Mouse (Mus musculus) neural tube, embryonic 12.5 days (tissue): ENCODE results near the gene Cnst. TPM values are rescaled to one million over a fixed set of nuclear protein-coding genes. Genes with fewer than 3 reads are reported as not detected.

Experiments
- ATAC-seq: fragments of 200-750 bp; cut with Nextera tagmentation; 2 replicates; pipeline ENCODE4 v1.8.0; 2017; ENCODE audit warnings: low read depth, mild to moderate bottlenecking, moderate TSS enrichment, moderate library complexity; ENCODE audit not compliant: low FRiP score
- H3K27ac ChIP-seq: fragments of 300-500 bp; sonication (generic); 2 replicates; pipeline ENCODE4 v1.5.1; 2016
- H3K27me3 ChIP-seq: fragments of 300-500 bp; sonication (generic); replicated peaks from 2 replicates; pipeline ENCODE4 v1.6.1; 2016; ENCODE audit warnings: mild to moderate bottlenecking
- H3K36me3 ChIP-seq: fragments of 300-500 bp; sonication (generic); 2 replicates; pipeline ENCODE4 v1.6.1; 2016; ENCODE audit warnings: mild to moderate bottlenecking
- H3K4me1 ChIP-seq: fragments of 300-500 bp; sonication (generic); 2 replicates; pipeline ENCODE4 v1.6.1; 2016
- H3K4me2 ChIP-seq: fragments of 300-500 bp; sonication (generic); replicated peaks from 2 replicates; pipeline ENCODE4 v1.6.1; 2016; ENCODE audit warnings: mild to moderate bottlenecking
- H3K4me3 ChIP-seq: fragments of 300-500 bp; sonication (generic); 2 replicates; pipeline ENCODE4 v1.5.1; 2016
- H3K9ac ChIP-seq: fragments of 300-500 bp; sonication (generic); 2 replicates; pipeline ENCODE4 v1.6.1; 2016; ENCODE audit warnings: mild to moderate bottlenecking
- H3K9me3 ChIP-seq: fragments of 300-500 bp; sonication (generic); 2 replicates; pipeline ENCODE4 v1.6.1; 2016; ENCODE audit warnings: mild to moderate bottlenecking
- WGBS: fragments of 180-500 bp; shearing (Covaris S2); methylation state at CpG from one replicate; pipeline ENCODE4 v1.1.7; 2016; 5-methylcytosine and 5-hydroxymethylcytosine counted together
- polyA plus RNA-seq: library from polyadenylated mRNA; unstranded; fragments of >200 nt; fragmentation: Nextera tagmentation; extraction: Ambion mirVana; gene quantifications from 2 replicates; pipeline ENCODE4 v1.2.1, GENCODE M21; 2016

Cnst gene
- polyA plus RNA-seq, 1 experiment from 2014 or later = 39.7 TPM

- 95% methylated on average over 3 of the region's 3 CpGs for WGBS
- H3K4me2 ChIP-seq = no peak overlapping the region
- no peak for ATAC-seq
Measured at GRCm38 (mm10) chr1:179583090-179583489, 36.9 kb downstream of the Cnst start.

GRCm38 (mm10) chr1:179584220-179584619 lies 38.0 kb downstream of the Cnst start:
- H3K4me1 ChIP-seq = peaks cover 25% of the 10 kb centered on the region

More at GRCm38 (mm10) chr1:179583090-179583489, 36.9 kb downstream of the Cnst start:
- Histone ChIP-seq H3K9me3 (no peaks in the 10 kb centered on the region), H3K9ac (no peak overlapping the region), H3K27me3 (no peaks in the 10 kb centered on the region), H3K4me3 (no peak overlapping the region), H3K4me1 (peaks cover 23% of the 10 kb centered on the region), H3K36me3 (peaks cover 12% of the 10 kb centered on the region), H3K27ac (no peak overlapping the region)

GRCm38 (mm10) chr1:179585646-179586045 lies 39.5 kb downstream of the Cnst start:
- H3K27me3 ChIP-seq = no peaks in the 10 kb centered on the region
- H3K9me3 ChIP-seq = no peaks in the 10 kb centered on the region
- no peak overlapping the region for H3K4me3 ChIP-seq
- H3K9ac ChIP-seq = no peak overlapping the region
- ATAC-seq = no peak
- H3K4me2 ChIP-seq = no peak overlapping the region
- H3K36me3 ChIP-seq = no peaks in the 10 kb centered on the region
- H3K4me1 ChIP-seq = peaks cover 25% of the 10 kb centered on the region
- no peak overlapping the region for H3K27ac ChIP-seq
- 65% methylated on average over 9 of the region's 9 CpGs for WGBS

More at GRCm38 (mm10) chr1:179584220-179584619, 38.0 kb downstream of the Cnst start:
- Histone ChIP-seq H3K9ac (no peak overlapping the region), H3K9me3 (no peaks in the 10 kb centered on the region), H3K36me3 (peaks cover 11% of the 10 kb centered on the region), H3K27ac (no peak overlapping the region), H3K27me3 (no peaks in the 10 kb centered on the region), H3K4me2 (no peak overlapping the region), H3K4me3 (no peak overlapping the region)
- 88% methylated on average over 4 of the region's 4 CpGs for WGBS
- ATAC-seq = no peak

DNA sequence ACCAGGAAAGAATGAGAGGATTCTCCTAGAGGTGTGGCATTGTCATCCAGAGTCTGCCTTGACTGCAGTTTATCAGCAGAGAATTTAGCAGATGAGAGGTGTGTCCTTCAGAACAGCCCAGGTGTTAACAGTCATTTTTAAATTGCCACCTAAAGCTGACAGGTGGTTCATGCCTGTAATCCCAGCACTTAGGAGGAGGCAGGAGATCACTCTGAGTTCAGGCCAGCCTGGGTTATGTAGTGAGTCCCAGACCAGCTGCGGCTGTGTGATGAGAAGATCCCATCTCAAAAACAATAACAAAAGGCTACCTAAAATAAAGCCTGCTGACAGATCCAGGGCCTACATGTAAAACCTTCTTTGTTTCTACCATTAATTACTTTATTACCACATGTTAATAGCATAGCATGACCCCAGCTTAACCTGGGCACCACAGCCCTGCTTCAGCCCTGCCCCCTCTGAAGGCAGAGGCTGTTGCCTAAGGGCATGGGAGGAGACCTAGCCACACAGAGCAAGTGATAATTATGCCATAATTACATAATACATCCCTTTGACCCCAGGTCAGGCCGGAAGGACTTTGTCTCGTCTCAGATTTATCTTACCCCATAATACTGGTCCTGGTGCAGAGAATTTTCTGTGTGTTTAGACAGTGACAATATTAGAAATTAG lies 40.4 kb downstream of the Cnst start:
- no peak for ATAC-seq
- 20% methylated on average over 3 of the region's 3 CpGs for WGBS
- Histone ChIP-seq H3K9me3 (no peaks in the 10 kb centered on the region), H3K27me3 (no peaks in the 10 kb centered on the region), H3K9ac (no peak overlapping the region), H3K4me1 (peaks cover 25% of the 10 kb centered on the region), H3K36me3 (no peaks in the 10 kb centered on the region), H3K27ac (no peak overlapping the region), H3K4me3 (no peak overlapping the region), H3K4me2 (no peak overlapping the region)

DNA sequence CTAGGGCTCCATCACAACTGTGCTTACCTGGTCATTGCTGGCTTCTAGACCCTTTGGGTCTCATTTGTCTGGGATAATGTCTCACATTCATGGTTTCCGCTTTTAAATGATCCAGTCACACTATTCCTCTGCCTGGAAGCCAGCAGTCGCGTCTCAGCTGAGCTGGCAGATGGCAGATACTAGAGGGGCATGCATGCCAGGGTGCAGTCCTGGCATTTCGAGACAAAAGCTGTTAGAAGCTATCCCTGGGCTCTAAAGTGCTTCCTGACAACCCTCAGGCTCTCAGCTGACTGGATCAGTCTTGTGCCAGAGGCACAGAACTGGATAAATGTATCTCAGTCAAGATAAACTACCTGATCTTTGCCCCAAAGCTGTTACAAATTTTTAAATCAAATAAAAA lies 42.1 kb downstream of the Cnst start:
- Histone ChIP-seq H3K27me3 (no peaks in the 10 kb centered on the region), H3K36me3 (no peaks in the 10 kb centered on the region), H3K4me3 (no peak overlapping the region), H3K4me2 (no peak overlapping the region), H3K9ac (no peak overlapping the region), H3K9me3 (no peaks in the 10 kb centered on the region), H3K4me1 (peaks cover 22% of the 10 kb centered on the region), H3K27ac (no peak overlapping the region)
- 77% methylated on average over 4 of the region's 4 CpGs for WGBS
- ATAC-seq = no peak

DNA sequence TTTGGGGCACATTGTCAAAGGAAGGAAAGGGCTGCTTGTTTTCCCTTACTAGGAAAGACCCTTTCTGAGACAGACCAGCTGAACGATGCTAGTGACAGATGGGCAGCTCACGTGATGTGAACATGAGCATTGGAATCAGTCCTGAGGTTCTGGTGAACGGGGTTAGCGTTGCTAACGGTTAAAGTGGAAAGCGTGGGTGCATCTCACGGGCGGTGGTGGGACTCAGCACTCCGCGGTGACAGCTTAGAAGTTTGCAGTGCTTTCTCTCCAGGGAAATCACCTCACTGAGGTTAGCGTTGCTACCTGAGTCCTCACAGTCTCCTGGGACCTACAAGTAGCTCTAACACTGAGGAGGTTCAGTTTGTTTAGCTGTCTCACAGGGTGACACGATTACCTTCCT lies 45.5 kb downstream of the Cnst start:
- H3K27ac ChIP-seq = no peak overlapping the region
- ATAC-seq = no peak
- H3K4me1 ChIP-seq = peaks cover 10% of the 10 kb centered on the region
- no peak overlapping the region for H3K4me2 ChIP-seq
- WGBS = 86% methylated on average over 12 of the region's 12 CpGs
- H3K36me3 ChIP-seq = no peaks in the 10 kb centered on the region; the same call in 1 of the 2 replicates
- no peak overlapping the region for H3K4me3 ChIP-seq
- H3K9me3 ChIP-seq = no peaks in the 10 kb centered on the region
- no peak overlapping the region for H3K9ac ChIP-seq
- H3K27me3 ChIP-seq = no peaks in the 10 kb centered on the region

DNA sequence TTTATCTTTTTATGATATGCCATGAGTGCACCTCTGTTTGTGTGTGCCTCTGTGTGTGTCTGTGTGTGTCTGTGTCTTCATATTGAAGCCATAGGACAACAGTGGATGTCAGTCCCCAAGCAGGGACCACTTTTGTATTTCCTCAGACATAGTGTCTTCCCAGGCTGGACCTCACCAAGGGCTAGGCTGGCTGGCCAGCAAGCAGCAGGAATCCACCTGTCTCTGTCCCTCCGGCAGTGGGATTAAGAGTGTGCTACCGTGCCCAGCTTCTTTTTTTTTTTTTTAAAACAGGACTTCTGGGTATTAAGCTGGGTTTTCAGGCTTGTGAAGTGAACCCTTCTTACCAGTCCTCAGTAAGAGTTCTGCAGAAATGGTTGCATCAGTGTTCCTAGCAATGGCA lies 46.0 kb downstream of the Cnst start:
- Histone ChIP-seq H3K27ac (no peak overlapping the region), H3K4me1 (0 out of 2 replicates have a peak, but pooled peaks cover 8% of the 10 kb centered on the region), H3K27me3 (no peaks in the 10 kb centered on the region), H3K4me3 (no peak overlapping the region), H3K4me2 (no peak overlapping the region), H3K9ac (no peak overlapping the region), H3K9me3 (no peaks in the 10 kb centered on the region), H3K36me3 (no peaks in the 10 kb centered on the region; the same call in 1 of the 2 replicates)
- WGBS = 93% methylated on average over 2 of the region's 2 CpGs
- ATAC-seq = no peak

DNA sequence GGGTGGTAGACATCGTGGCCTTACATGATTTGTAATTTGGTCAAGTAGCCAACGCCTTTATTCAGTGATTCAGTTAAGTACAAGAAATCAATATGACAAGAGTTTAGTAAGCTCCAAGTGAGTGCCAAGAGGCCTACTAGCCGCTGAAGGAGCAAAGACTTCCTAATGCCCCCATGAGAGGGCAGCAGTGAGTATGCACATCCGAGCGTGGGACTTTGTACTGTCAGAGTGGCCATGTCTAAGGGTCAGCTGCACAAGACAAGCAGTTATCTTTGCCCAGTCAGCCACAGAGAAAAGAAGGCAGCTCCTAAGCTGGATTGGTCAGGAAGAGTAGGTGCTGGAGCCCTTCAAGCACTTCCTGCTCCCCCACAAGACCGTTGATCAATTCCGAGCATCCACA lies 46.8 kb downstream of the Cnst start:
- 76% methylated on average over 7 of the region's 7 CpGs for WGBS
- H3K4me3 ChIP-seq = no peak overlapping the region
- H3K9me3 ChIP-seq = no peaks in the 10 kb centered on the region
- 0 out of 2 replicates have a peak, but pooled peaks cover 4% of the 10 kb centered on the region for H3K4me1 ChIP-seq
- H3K4me2 ChIP-seq = no peak overlapping the region
- ATAC-seq = no peak
- H3K27ac ChIP-seq = no peak overlapping the region
- H3K27me3 ChIP-seq = no peaks in the 10 kb centered on the region
- no peaks in the 10 kb centered on the region; the same call in 1 of the 2 replicates for H3K36me3 ChIP-seq
- no peak overlapping the region for H3K9ac ChIP-seq

DNA sequence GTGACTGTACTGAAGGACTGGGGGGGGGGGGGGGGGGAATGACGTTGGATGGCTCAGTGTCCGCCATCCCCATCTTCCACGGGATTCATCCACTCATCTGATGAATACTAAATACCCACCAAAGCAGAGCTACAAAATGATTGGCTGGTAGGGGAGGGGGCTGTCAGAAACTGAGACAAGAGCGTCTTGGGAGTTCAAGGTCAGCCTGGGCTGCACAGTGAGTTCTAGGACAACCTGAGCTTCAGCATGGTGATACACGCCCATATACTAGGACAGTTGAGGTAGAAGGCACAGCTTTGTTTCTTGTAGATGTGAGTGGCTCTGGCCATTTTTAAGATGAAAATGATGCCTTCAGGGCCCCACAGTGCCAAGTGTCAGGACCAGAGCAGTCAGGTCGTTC lies 52.2 kb downstream of the Cnst start:
- WGBS = 88% methylated on average over 6 of the region's 6 CpGs

DNA sequence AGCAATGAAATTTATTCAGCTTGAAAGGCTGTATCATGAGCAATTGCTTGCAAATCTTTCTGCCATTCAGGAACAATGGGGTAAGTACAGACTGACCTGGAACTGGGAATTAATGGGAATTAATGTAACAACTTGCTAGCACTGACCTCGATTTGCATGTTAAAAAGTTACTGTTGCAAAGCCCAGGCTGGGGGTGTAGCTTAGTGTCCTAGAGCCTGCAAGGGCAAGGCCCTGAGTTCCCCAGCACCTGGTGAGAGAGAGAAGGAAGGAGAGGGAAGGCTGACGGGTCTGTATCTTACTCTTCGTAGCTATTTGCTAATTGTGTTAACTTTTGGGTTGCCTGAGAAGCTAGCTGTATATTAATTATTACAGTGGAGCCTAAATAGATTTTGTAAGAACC lies 58.4 kb downstream of the Cnst start:
- Histone ChIP-seq H3K4me2 (no peak overlapping the region), H3K9me3 (no peaks in the 10 kb centered on the region), H3K9ac (no peak overlapping the region), H3K27me3 (no peaks in the 10 kb centered on the region), H3K4me1 (no peaks in the 10 kb centered on the region), H3K4me3 (no peak overlapping the region), H3K27ac (no peak overlapping the region), H3K36me3 (no peaks in the 10 kb centered on the region)
- WGBS = 53% methylated on average over 3 of the region's 3 CpGs
- no peak for ATAC-seq

More for the DNA sequence above, 52.2 kb downstream of the Cnst start:
- no peak overlapping the region for H3K27ac ChIP-seq
- H3K4me3 ChIP-seq = no peak overlapping the region
- no peak overlapping the region for H3K9ac ChIP-seq
- no peak overlapping the region for H3K4me2 ChIP-seq
- H3K4me1 ChIP-seq = no peaks in the 10 kb centered on the region
- H3K36me3 ChIP-seq = no peaks in the 10 kb centered on the region; the same call in 1 of the 2 replicates
- H3K9me3 ChIP-seq = no peaks in the 10 kb centered on the region
- no peak for ATAC-seq
- H3K27me3 ChIP-seq = no peaks in the 10 kb centered on the region

GRCm38 (mm10) chr1:179606004-179606723 lies 60.0 kb downstream of the Cnst start:
- no peak overlapping the region for H3K9ac ChIP-seq
- WGBS = 90% methylated on average over 9 of the region's 9 CpGs
- ATAC-seq = no peak

DNA sequence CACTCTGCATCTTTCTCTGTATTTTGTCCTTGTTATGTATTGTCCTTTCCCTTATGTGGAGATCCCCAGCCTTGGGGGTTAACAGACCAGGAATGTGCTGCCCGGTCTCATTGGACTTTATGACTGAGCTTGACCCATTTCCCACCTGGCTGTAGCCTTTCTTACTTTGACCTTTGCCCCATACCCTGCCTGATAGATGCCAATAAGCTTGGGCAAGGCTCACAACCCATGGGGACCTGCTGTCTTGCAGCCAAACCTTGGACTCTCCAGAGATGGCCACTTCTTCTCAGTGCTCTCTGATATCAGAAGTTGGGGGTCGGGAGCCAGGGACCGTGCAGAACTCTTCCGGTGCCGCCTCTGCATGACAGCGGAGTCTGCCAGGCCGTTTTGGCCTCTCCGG lies 62.4 kb downstream of the Cnst start:
- no peak overlapping the region for H3K4me2 ChIP-seq
- ATAC-seq = no peak
- H3K4me1 ChIP-seq = peaks cover 3% of the 10 kb centered on the region
- H3K9ac ChIP-seq = no peak overlapping the region
- H3K27ac ChIP-seq = no peak overlapping the region
- no peak overlapping the region for H3K4me3 ChIP-seq
- peaks cover 5% of the 10 kb centered on the region; the same call in 1 of the 2 replicates for H3K36me3 ChIP-seq
- WGBS = 94% methylated on average over 8 of the region's 8 CpGs
- no peaks in the 10 kb centered on the region for H3K27me3 ChIP-seq
- no peaks in the 10 kb centered on the region for H3K9me3 ChIP-seq

More at GRCm38 (mm10) chr1:179606004-179606723, 60.0 kb downstream of the Cnst start:
- Histone ChIP-seq H3K4me2 (no peak overlapping the region), H3K27ac (no peak overlapping the region), H3K4me1 (peaks cover 3% of the 10 kb centered on the region), H3K4me3 (no peak overlapping the region), H3K9me3 (no peaks in the 10 kb centered on the region), H3K36me3 (peaks cover 5% of the 10 kb centered on the region; the same call in 1 of the 2 replicates), H3K27me3 (no peaks in the 10 kb centered on the region)
